Mouse (Mus musculus) kidney, postnatal 14 days (tissue): ENCODE data around the gene Olfr31.

Experiments
- DNase-seq: peaks from one replicate; pipeline ENCODE4 v3.0.0; 2022; ENCODE audit warnings: mixed read lengths

Olfr31 gene

GRCm38 (mm10) chr14:14322528-14322927 is at the start of gene Olfr31:
Olfr31 (plus strand) TSS chr14:14322828.
- no peak for DNase-seq

- DNase-seq: peak; percentile 13
These were observed 28.2 kb upstream of the Olfr31 start for GRCm38 (mm10) chr14:14294426-14294825.

GRCm38 (mm10) chr14:14308938-14309337 is 13.7 kb upstream of the Olfr31 start:
- no peak for DNase-seq

- no peak for DNase-seq
These were observed 13.2 kb upstream of the Olfr31 start for GRCm38 (mm10) chr14:14309416-14309815.

- peak; percentile 92 for DNase-seq
These were observed 22.7 kb downstream of the Olfr31 start for GRCm38 (mm10) chr14:14345113-14345871.

DNA sequence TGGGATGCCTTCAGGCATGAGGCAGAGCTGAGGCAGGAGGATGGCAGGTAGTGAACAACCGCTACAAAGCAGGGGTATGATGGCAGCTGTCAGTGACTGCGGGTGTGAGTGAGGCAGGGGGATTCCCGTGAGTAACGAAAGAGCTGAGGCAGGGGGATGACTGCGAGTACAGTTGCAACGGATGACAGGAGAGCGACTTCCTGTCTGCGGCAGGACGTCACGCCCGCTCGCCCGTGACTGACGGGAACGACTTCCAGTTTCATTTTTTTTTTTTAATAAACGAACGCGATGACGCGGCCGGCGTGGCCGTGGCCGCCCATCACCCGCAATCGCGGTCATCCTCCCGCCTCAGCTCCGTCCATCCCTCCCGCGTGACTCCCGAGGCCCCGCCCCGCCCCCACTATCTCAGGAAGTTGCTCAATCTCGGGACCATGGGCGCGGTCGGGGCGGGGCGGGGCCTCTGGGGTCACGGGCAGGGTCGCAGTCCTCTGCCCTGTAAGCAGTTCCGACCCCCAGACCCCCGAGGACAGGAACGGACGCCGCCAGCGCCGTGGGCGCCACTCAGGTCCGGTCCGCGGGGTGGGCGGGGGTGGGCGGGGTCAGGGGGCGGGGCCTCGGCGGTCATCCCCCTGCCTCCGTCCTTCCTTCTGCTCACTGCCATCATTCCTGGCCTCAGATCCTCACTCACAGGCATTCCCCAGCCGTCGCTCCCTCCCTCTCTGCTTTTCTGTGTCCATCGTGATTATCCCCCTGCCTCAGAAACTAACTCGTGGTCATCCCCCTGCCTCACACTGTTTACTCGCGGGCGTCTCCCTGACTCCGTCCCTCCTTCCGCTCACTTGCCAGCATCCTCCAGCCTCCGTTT is 23.6 kb downstream of the Olfr31 start, which contains the start of gene Il3ra:
Gene Il3ra, plus strand, starts transcription at position 328 of the 865 bp plus-strand sequence.
- DNase-seq: peak; percentile 80

DNA sequence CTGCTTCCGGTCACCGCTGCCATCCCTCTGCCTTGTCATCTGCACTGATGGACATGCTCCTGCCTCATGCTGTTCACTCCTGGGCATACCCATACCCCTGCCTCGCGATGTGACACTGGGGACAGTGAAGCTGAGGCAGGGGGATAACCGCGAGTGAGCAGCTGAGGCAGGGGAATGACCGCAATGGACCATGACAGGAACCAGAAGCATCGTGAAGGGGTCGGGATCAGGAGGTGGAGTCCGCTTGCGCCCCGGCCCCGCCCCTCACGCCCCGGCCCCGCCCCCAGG is 24.1 kb downstream of the Olfr31 start:
- DNase-seq: no peak

- DNase-seq: peak; percentile 19
These were observed 24.7 kb downstream of the Olfr31 start for GRCm38 (mm10) chr14:14347151-14347835.

DNA sequence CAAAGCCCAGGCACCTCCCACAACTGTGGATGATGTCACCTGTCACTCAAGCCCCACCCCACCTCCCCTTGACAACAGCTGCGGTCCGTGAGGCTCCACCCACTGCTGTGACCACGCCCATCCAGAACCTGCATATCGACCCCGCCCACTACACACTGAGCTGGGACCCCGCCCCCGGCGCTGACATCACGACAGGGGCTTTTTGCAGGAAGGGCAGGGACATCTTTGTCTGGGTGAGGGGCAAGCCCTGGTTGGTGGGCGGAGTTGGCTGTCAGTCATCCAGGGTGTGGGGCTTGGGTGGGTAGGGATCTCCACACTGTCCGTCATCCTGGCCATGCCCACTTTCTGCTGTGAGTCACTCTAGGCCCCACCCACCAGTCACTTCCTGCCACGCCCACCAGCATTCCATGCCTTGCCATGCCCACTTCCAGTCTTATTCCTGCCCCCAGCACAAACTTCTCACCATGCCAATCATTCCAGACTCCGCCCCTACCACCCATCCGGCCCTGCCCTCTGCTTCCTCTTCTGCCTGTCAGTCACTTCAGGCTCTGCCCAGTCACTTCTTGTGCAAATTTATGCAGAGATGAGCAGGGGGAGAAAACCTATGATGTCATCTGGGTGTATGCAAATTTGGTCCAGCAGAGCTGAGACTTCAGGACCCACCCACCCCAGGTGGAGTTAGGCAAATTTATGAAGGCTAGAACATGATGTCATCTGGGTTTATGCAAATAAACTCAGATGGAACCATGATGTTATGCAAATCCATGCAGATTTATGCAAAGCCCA is 25.4 kb downstream of the Olfr31 start:
- DNase-seq: peak; percentile 8

- peak; percentile 9 for DNase-seq
These were observed 26.2 kb downstream of the Olfr31 start for GRCm38 (mm10) chr14:14348674-14349401.

- DNase-seq: peak; percentile 16
These were observed 27.0 kb downstream of the Olfr31 start for GRCm38 (mm10) chr14:14349485-14350262.

- no peak for DNase-seq
These were observed 27.9 kb downstream of the Olfr31 start for GRCm38 (mm10) chr14:14350263-14351147.

DNA sequence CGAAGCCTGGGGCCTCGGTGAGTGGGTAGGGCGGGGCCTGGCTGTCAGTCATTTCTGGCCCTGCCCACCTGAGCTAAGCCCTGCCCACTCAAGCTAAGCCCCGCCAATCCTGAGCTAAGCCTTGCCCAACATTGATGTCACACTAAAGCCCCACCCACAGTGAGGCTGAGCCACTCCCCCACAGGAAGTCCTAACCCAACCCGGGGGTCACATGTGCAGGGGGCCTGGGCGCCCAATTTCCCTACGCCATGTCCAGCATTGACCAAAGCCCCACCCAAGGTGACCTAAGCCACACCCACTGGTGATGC is 28.5 kb downstream of the Olfr31 start:
- no peak for DNase-seq

DNA sequence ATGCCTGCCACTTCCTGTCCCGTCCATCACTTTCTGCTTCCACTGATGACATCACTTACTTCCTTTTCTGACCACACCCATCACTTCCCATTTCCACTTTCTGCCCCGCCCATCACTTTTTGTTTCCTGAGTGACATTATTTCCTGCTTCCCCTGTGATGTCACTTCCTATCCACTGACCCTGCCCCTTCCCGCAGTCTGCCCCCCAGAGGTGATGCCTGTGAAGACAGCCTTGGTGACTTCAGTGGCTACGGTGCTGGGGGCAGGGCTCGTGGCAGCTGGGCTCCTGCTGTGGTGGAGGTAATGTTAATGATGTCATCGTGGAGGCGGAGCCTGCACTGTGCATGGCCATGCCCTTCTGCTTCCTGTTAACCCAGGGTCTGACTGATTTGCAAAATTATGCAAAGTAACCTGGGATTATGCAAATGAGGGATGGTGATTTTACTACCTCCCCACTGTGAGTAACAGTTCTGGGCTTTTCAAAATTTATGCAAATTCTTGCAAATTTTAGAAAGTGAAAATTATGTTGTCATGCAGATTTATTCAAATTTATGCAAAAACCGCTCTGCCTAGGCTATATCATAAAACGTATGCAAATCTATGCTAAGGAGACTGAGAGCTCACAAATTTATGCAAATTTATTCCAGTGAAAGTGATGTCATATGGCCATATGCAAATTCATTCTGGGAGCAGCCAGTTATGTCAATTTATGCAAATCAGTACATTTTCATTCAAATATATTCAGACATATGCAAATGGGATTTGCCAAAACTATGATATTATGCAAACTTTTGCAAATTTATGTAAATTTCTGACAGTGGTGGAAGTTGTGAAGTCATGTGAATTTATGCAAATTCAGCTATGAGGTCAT is 29.3 kb downstream of the Olfr31 start:
- DNase-seq: no peak

DNA sequence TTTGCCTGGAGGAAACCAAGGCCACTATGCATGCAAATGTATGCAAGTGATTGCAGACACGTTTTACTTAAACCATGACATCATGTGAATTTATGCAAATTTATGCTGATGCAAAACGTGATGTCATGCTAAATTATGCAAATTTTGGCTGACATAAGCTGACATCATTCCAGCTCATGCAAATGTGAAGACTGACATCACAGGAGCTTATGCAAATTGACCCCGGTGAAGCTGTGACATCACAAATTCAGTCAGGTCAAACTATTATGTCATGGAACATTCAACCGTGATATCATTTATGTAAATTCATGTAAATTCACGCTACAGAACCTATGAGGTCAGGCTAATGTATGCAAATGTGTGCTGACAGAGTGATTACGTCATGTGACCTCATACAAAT is 30.0 kb downstream of the Olfr31 start:
- no peak for DNase-seq

DNA sequence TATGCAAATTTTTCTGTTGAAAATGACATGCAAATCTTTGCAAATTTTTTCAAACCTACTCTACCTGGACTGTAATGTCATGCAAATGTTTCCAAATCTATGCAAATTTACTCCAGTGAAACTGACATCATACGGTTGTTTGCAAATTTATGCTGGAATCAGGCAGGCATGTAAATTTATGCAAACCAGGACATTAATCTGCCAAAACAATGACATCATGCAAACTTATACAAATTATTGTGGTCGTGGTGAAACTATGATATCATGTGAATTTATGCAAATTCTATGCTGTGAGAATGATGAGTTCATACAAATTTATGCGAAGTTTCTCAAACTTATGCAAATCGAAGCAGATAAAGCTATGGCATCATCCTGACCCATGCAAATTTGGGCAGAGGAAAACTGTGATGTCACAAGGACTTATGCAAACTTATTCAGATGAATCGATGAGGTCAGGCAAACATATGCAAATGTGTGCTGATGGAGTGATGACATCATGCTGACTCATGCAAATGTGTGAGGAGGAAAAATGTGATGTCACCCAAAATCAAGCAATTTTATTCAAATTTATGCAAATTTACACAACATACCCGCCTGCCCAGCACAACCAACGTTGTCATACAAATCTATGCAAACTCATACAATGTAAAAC is 30.6 kb downstream of the Olfr31 start:
- no peak for DNase-seq

- DNase-seq: no peak
These were observed 31.3 kb downstream of the Olfr31 start for GRCm38 (mm10) chr14:14353740-14354510.
